Mouse (Mus musculus) skeletal muscle tissue, adult 2 months (tissue): ENCODE measurements around the gene Lysmd4.

Experiments
- DNase-seq: peaks from one replicate; pipeline ENCODE4 v3.0.0-alpha.2; 2012; ENCODE audit warnings: low read depth, low spot score

Gene Lysmd4

DNA sequence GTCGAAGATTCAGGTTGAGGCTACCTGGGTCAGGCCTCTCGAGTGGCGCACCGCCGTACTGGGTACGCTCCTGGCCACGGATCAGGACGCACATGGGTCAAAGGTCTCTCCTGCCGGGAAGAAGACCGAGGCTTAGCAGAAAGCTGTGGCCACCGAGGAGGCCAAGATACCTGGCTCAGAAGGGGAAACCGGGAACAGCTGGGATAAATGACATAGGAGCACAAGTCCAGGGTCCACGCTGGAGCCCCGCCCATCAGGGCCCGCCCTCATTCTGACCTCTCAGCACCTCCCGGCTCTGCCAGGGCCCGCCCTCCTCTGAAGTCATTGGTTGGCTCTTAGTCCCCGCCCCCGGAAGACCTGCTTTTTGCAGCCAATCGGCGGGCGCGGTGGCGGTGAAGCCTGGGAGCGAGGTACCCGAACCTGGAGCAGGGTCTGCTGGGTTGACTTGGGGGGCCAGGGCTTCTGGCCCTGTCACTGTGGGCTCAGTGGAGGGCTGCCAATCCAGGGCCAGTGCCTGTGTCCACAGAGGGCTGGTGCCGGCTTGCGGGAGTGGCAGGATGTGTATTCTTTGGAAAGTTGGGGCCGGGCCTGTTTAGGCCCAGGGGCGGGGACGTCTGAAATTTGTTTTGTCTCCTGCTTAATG, at the start of gene Lysmd4:
TSS of gene Lysmd4 (plus strand) at position 325 of the 643 bp plus-strand sequence.
- DNase-seq: peak; percentile 92

DNA sequence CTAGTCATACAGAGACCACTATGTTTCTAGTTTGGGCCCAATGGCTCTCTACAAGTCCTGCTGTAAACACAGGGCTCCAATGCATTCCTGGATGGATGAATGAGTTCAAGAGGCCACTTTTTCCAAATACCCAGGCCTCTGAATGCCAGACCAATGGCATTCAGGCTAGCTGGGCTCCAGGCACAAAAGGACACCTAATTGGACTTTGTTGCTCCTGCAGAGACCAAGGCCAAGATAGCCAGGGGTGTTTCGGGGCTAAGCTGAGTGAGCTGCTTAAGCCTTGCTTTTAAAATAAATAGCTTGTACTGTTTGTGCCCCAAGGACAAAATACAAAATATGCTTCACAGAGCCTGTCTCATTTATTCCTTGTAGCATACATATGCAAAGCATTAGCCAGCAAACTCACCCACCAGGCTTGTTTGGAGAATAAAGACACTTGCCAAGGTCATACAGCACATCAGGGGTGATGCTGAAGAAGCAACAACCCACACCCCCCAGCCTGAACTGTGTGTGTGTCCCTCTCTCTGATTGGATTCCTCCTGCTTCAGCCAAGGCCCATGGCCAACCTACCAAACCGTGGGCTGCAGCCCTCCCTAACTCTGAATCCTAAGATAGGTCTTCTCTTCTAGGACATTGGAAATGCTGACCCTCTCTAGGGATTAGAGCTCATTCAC, 48.7 kb upstream of the Lysmd4 start:
- no peak for DNase-seq

DNA sequence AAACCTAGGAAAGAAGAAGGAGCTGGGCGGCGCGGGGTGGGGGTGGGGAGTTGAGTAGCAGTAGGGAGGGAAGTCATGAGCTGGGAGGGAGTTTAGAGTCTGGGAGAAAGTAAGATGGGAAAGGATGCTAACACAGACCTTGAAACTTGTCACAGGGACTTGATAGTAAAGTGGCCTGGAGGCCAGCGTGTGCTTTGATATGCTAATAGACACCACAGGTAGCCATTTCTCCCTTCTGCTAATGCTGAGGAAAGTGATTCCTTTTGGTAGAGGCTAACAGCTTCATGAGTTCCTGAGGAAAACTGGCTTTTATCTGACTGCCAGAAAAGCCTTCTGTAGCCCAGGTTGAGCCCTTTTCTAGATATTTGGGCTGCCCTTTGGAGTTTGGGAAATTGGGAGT, 38.6 kb upstream of the Lysmd4 start:
- DNase-seq: no peak

DNA sequence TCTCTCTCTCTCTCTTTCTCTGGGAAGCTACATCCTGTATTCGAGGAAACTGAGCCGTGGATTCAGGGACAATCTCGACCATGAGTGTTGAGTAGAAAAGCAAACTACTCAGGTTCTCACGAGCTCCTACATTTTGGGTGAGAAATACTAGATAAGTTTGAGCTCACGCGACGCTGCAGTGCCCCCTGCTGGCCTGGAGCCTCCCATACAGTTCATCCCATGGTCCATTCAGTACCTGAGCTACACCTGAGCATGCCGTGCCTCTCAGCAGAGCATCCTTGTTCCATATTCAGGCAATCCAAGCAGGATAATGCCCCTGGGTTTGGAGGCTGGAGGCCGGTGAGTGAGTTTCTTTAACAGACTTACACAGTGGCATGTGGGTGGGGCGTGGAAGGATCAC, 22.9 kb upstream of the Lysmd4 start:
- DNase-seq: peak; percentile 21

DNA sequence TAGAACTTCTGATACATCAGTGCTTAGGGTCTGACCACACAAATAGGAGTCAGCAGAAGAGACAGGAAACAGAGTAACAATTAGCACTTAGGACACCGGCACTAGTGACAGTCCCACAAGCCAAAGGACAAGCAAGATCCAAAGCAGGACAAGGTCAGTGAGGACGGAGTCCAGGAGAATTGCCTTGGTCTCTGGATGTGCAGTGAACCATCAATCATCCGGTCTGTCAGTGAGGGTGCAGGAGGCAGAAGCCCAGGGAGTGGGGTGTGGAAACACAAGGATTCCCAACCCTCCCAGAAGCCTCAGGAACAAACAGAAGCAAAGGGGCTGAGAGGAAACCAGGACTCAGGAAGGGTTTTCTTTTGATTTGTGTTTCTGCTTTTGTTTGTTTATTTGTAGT, 18.7 kb upstream of the Lysmd4 start:
- no peak for DNase-seq

DNA sequence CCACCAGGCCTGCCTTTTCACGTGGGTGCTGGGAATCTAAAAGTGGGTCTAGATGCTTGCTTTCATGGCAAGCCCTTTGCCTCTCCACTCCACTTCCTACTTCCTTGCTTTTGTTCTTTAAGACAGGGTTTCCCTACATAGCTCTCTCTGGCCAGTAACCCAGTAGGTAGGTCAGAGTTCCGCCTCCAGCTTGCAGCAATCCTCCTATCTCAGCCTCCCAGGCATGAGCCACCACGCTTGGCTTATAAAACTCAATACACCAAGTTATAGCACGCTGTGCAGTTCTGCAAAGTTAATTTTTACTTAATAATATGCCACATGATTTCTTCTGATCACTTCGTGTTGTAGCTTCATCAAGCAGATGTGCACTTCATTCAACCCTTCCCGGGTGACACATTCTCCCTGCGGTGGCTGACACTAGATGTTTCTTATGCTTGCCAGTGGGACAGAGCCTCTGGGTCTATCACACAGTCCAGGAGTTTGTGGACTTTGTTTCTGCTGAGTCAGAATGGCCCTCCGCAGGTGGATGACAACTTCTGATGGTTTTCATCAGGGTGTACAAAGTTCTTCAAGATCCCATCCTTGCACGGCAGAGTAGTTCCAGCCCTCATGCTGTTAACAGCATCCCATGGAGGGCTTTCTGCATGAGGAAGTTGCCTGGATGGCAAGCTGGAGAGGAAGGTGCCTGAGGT, 16.5 kb upstream of the Lysmd4 start:
- DNase-seq: no peak

DNA sequence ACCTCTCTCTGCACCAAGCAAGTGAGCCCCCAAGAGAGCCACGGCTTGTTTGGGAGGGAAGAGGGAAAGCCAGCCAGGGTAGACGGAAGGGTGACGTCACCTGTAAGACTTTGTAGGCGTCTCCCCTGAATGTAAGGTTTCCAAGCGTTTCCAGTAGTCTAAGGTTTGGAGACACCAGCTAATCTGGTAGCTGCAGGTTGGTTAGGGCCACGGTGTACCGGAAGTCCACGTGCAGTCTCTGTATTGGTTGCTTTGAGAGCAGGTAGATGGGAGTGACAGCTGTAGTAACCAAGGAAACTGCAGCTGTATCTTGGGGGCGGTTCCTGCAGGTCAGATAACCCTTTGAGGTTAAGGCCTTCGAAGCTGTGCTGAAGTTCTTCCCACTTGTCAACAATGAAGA, 15.8 kb upstream of the Lysmd4 start:
- no peak for DNase-seq

DNA sequence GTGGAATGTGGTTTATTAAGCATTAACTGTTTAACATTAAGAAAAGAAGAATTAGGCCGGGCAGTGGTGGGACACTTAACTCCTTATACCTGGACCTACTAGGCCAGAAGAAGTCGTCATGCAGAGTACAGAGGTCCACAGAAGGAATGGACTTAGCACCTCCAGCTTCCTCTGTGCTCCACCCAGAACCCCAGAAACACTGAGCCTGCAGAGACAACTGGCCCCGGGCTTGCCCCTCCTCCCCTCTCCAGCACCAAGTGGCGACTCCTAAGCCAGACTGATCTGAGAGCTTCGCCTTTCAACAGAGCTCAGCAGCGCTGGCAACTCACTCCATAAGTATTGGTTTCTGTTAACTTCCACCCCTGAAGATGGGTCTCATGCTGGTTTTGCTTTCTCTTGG, 14.6 kb upstream of the Lysmd4 start:
- no peak for DNase-seq

DNA sequence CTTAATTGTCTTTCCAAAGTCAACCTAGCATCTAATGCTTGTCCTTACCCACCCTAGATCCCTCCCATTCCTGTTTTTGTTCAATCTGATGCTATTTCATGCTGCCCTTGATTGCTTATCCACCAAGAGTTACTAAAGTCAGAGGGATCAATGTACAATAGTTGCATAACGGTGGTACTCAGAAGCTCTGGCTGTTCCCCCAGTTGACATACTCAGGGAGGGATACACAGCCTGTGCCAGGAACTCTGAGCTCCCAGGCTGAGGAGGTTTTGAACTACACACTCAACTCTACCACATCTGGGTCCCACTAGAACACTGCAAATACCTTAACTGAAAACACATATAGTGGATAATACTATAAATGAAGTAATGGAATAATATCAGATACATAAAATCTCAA, 14.0 kb upstream of the Lysmd4 start:
- DNase-seq: no peak

DNA sequence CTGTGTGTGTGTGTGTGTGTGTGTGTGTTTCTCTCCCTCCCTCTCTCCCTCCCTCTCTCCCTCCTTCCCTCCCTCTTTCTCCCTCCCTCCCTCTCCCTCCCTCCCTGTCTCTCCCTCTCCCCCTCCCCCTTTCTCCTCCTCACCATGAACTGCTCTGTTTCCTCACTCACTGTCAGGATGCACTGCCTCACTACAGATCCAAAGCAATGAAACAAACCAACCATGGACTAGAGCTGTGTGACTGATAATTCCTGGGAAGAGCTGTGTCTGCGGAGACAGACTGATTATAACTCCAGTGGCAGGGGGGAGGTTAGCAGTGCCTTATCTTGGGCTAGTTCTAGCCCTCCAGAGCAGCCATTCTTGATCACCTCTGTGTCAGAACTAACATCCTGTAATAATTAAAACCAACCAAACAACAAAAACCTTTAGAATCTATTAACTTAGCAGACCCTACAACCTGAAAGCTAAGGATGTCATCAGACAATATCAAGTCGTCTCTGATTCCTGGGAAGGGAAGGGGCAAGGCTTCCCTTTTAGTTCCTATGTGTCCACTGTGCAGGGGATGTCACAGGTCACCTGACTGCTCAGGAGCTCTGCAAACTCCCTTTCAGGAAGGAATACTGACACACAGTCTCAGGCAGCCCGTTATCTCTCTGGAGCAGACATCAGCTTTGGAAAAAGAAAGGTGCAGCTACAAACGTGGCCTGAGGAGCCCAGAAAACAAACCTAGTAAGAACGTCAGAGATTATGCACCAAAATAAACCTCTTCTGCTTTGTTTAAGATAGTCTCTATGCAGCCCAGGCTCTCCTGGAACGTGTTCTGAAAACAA, 12.1 kb upstream of the Lysmd4 start:
- no peak for DNase-seq

DNA sequence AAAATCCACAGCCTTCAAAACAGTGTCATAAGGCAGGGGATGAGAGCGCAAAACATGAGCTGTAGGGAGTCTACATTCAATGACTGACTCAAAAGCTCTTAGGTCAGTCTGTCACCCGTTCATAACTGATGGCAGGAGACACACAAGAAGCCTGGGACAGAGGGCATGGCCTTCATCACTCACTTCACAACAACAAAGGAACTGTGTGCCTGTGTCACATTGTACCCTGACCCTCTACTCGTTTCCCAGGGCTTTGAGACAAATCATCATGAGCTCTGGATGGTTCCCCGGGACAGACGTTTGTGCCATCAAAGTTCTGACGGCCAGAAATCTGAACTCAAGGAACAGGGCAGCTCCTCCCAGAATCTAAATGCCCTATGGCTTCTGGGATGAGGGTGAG, 11.0 kb upstream of the Lysmd4 start:
- no peak for DNase-seq

DNA sequence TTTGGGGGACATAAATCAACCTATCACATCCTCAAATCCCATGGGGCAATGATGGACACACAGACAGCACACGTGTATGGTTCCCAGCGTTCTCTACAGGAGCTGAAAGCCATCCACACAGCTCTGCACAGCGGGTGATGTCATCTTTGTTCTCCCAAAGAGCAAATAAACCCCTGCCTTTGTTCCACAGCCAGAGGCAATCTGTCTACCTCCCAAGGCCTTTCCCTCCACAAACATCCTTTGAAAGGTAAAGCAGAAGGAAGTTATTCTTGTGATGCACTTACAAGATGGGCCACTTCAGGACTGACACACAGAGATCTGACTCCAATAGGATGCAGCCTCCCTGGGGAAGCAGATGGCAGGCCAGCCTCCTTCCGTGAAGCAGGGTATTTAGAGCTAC, 10.4 kb upstream of the Lysmd4 start:
- no peak for DNase-seq

DNA sequence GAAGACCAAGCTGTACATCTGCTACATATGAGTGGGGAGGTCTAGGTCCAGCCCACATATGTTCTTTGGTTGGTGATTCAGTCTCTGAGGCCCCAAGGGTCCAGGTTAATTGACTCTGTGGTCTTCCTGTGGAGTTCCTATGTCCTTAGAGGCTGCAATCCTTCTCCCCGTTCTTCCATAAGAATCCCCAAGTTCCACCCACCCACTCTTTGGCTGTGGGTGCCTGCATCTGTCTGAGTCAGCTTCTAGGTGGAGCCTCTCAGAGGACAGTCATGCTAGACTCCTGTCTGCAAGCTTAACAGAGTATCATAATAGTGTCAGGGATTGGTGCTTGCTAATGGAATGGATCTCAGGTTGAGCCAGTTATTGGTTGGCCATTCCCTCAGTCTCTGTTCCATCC, 8.8 kb upstream of the Lysmd4 start:
- DNase-seq: no peak

DNA sequence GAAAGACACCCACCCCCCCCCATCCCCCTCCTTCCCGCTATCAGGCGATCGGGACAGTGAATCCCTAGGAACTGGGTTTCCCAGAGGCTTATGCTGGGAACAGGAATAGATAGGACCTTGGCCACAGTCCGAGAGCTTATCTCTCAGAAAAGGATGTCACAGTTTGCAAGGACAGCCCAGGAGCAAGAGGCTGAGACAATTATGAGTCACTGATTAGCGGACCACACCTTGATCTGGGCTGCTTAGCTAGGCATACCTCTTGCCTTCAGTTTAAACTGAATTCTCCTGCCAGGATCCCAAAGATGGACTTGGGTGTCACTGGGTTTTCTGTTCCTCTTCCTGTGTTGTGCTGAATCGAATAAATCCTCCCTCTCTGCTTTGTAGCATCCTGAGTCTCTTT, 6.0 kb upstream of the Lysmd4 start:
- no peak for DNase-seq

DNA sequence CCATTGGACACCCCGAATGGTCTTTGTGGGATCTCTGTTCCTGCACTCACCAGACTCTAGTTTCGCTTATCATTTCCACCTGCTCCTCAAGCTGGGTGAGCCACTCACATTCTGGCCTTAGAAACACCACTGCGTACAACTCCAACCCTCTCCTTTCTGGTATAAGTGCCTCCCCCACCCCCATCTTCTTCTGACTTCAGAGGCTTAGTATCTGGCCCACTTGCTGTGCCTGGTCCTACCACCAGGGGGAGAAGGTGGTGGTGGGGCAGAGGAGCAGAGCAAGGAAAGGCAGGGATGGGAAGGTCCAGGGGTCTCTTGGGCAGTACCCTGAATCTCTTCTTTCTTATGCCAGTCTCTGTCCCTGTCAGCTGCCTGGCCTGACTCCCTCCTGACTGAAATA, 5.3 kb upstream of the Lysmd4 start:
- DNase-seq: peak; percentile 36

DNA sequence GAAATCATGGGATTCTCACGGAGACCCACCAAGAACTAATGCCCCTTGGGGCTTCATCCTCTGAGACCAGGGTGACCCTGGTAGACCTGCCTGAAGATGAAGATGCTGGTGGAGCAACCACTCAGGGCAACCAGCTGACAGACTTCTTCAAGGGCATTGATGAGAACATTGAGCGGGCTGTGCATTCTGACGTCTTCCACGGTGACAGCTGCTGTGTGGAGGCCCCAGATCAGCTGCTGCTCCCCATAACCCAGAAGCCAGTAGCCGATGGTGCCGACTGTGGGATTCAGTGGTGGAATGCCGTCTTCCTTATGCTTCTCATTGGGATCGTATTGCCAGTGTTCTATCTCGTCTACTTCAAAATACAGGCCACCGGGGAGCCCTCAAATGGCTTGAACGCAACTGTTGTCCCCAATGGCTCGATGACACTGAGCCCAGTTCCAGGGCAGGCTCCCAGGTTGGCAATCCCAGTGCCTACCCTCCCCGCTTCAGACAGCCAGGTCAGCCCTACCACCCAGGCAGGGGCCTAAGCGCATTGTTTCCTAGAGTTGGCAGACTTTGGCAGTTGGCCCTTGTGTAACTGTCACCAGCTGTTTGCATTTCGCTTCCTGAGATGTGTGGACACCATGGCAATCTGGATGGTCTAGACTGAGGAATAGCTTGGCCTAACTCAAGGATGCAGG, 3.7 kb downstream of the Lysmd4 start:
- DNase-seq: no peak

DNA sequence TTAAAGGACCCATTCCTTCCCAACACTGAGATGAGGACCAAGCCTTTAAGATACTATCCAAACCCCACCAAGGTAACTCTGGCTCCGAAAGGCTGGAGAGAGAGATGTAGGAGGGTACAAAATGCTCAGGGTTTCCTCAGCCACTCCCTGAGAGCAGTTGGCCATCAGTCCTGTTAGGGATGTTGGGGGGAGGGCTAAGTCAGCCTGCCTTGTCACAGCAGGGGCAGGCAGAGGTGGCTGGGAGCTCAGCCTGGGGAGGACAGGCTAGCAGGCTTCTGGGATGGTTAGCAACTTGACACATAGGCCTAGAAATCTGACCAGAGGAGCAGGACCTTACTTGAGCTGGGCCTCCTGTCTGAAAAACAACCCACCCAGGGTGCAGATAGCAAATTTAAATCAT, 5.2 kb downstream of the Lysmd4 start:
- no peak for DNase-seq

DNA sequence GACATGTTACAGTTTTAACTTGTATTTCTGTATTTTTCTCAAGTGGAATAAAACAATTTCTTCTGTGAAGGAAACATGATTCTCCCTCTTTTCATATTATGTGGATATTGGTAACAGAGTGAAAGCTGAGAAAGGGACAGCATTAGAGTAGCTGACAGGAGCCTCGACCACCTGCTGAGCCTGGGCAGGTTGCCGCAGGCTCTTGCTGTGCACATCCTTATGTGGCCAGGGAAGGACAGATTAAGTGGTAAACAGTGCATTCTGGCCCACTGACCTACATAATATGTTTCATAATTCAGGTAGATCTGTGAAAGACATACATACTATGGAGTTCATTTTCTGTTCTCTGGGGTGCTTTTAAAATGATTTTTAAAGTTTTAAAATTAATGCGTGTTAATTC, 6.0 kb downstream of the Lysmd4 start:
- DNase-seq: no peak

DNA sequence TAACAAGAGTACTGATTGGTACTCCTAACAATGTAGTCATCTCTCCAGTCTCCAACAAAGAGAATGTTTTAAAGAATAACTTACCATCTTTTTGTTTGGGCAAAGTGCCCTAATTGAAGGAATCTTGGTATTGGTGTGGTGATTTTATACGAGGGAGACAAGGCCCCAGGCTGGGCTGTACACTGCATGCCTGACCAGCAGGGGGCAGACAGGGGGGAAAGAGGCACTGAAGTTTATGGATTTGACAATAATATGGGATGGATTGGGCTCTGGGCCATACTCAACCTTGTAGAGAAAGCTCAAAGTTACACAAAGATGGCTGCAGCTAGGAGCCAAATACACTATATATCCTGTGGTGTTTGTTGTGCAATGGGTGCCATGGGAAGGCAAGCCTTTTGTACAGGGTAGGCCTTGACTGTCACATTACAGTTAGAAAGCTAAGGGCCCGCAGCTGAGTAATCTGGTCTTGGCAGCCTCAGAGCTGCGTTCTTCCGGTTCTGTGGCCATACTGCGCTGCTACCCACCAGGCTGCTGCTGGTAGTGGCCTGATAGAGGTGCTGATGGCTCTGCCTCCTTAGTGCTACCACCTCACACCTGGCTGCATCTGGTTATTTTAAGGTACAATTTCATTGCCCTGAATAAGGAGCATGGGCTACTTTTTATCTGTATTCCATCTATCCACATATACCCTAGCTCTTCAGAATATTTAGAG, 6.7 kb downstream of the Lysmd4 start:
- DNase-seq: peak; percentile 18

DNA sequence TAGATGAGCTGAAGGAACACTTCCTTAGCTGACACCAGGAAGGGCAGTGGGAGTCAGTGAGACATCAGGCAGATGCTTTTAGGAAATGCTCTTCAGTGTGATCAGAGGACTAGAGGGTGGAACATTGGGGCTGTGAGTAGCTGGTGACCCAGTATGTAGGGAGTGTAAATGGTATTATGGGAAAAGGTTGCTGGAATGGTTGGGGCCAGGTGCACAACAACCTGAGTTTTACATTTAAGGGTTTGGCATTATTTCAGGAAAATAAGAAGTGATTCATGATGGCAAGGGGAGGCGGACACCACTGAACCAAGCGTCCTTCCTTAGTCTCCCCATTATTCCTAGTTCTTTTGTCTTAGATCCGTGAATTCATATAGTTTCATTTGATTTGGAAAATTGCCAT, 7.4 kb downstream of the Lysmd4 start:
- no peak for DNase-seq

DNA sequence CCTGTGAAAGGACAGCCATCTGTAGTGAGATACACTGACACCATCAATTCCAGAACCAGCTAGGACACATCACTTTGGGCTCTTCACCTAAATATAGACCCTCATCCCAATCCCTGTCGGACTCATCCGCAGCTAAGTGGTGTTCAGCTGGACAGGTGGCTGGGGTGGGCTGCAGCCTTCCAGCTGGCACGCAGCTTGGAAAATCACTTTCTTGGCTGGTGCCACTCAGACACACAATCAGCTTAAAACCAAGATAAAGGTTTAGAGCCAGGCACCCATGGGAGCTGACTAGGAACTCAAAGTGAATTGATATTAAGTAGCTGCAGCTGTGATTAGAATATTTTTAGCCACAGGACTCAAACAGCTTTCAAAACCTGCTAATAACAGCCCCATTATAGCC, 7.9 kb downstream of the Lysmd4 start:
- DNase-seq: peak; percentile 43
